Mouse (Mus musculus) left cerebral cortex, postnatal 10 days (tissue): Measurements from ENCODE around the gene Pfkfb3. TPM values are rescaled to one million over a fixed set of nuclear protein-coding genes. Genes with fewer than 3 reads are reported as not detected.

ENCODE experiments used
- DNase-seq, 2 experiments: peaks; one replicate each; pipeline ENCODE4 v3.0.0; 2021 to 2022; ENCODE audit warnings: low spot score in 2 of 2, mixed read lengths in 1 of 2; ENCODE audit errors: extremely low spot score in 1 of 2
- intact Hi-C: fragments of 180-260 bp; cut with DNase I; formaldehyde crosslinking; loops from one replicate; pipeline ENCODE4 v1.15.1; 2025
- total RNA-seq, 2 experiments: library from RNA; stranded (reverse); gene quantifications; 2 replicates each; pipeline ENCODE4 v1.2.3; 2021

Gene Pfkfb3
- total RNA-seq, 2 experiments from 2014 or later, result 23.5 to 29.7 TPM

GRCm38 (mm10) chr2:11460976-11461375 is 92.9 kb downstream of the Pfkfb3 start:
- DNase-seq, result no peak
- intact Hi-C loops, result no loop called here

- intact Hi-C loops, result no loop called here
Measured at GRCm38 (mm10) chr2:11458494-11458893, 95.4 kb downstream of the Pfkfb3 start.

GRCm38 (mm10) chr2:11457904-11458303 is 96.0 kb downstream of the Pfkfb3 start:
- DNase-seq, result no peak
- intact Hi-C loops, result no loop called here

More at GRCm38 (mm10) chr2:11458494-11458893, 95.4 kb downstream of the Pfkfb3 start:
- DNase-seq, result no peak

GRCm38 (mm10) chr2:11448711-11449110 is 105.2 kb downstream of the Pfkfb3 start:
- intact Hi-C loops, result no loop called here
- DNase-seq, result no peak

- DNase-seq, result no peak
- intact Hi-C loops, result no loop called here
Measured at GRCm38 (mm10) chr2:11447865-11448264, 106.0 kb downstream of the Pfkfb3 start.

- no peak for DNase-seq
- intact Hi-C loops, result no loop called here
Measured at GRCm38 (mm10) chr2:11445722-11446121, 108.2 kb downstream of the Pfkfb3 start.

GRCm38 (mm10) chr2:11441864-11442263 is 112.0 kb downstream of the Pfkfb3 start:
- DNase-seq, result no peak
- intact Hi-C loops, result no loop called here

- no peak for DNase-seq
- intact Hi-C loops, result no loop called here
Measured at GRCm38 (mm10) chr2:11438231-11438954, 115.5 kb downstream of the Pfkfb3 start.

- DNase-seq, result no peak
- intact Hi-C loops, result no loop called here
Measured at GRCm38 (mm10) chr2:11436353-11436752, 117.5 kb downstream of the Pfkfb3 start.

- DNase-seq, result no peak
- intact Hi-C loops, result no loop called here
Measured at GRCm38 (mm10) chr2:11433353-11433752, 120.5 kb downstream of the Pfkfb3 start.

- intact Hi-C loops, result no loop called here
Measured at GRCm38 (mm10) chr2:11429538-11429937, 124.3 kb downstream of the Pfkfb3 start.

GRCm38 (mm10) chr2:11428621-11429020 is 125.3 kb downstream of the Pfkfb3 start:
- DNase-seq, result no peak
- intact Hi-C loops, result no loop called here

More at GRCm38 (mm10) chr2:11429538-11429937, 124.3 kb downstream of the Pfkfb3 start:
- DNase-seq, result peak; percentile 46 to 76

- no peak for DNase-seq
Measured at GRCm38 (mm10) chr2:11427596-11427995, 126.3 kb downstream of the Pfkfb3 start.

GRCm38 (mm10) chr2:11426379-11426778 is 127.5 kb downstream of the Pfkfb3 start:
- DNase-seq, result no peak
- intact Hi-C loops, result no loop called here

More at GRCm38 (mm10) chr2:11427596-11427995, 126.3 kb downstream of the Pfkfb3 start:
- intact Hi-C loops, result no loop called here

- no peak for DNase-seq
Measured at GRCm38 (mm10) chr2:11425421-11426131, 128.3 kb downstream of the Pfkfb3 start.

GRCm38 (mm10) chr2:11424252-11424651 is 129.6 kb downstream of the Pfkfb3 start:
- DNase-seq, result no peak
- intact Hi-C loops, result no loop called here

More at GRCm38 (mm10) chr2:11425421-11426131, 128.3 kb downstream of the Pfkfb3 start:
- intact Hi-C loops, result no loop called here

GRCm38 (mm10) chr2:11423421-11423820 is 130.5 kb downstream of the Pfkfb3 start:
- DNase-seq, result no peak

GRCm38 (mm10) chr2:11422384-11422783 is 131.5 kb downstream of the Pfkfb3 start:
- DNase-seq, result no peak
- intact Hi-C loops, result no loop called here

More at GRCm38 (mm10) chr2:11423421-11423820, 130.5 kb downstream of the Pfkfb3 start:
- intact Hi-C loops, result no loop called here
